Mouse (Mus musculus): ENCODE results near the gene Fscn2. TPM values are rescaled to one million over a fixed set of nuclear protein-coding genes. Genes with fewer than 3 reads are reported as not detected.
A peak's percentile ranks its signal among the peaks of the same experiment; 100 is the strongest.

The Fscn2 gene
- polyA plus RNA-seq, 1 experiment from 2014 or later, result 0.64 TPM

DNA sequence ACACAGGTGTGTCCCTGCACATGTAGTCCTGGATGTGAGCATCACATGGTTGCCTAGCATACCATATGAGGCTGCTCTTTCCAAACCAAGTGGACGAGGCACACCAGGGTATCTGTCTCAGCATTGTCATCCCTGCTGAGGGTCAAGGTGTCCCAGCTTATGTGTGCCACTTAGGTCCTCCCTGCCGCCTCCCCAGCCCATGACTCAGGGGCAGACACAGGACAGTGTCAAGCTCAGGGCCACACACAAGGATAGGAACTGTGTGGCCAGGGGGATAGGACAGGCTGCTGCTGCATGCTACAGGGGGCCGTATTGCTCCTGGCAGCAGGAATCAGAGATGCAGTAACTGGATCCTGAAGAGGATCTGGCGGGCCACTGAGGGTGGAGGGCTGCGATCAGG is 579 bp upstream of the Fscn2 start:
- Histone ChIP-seq H3K9ac (replicated peaks) (0 out of 2 replicates have a peak overlapping the region, but pooled peaks have one; percentile 9), H3K27me3 (0 out of 2 replicates have a peak, but pooled peaks cover 2% of the 10 kb centered on the region), H3K27ac (no peak overlapping the region), H3K9me3 (no peaks in the 10 kb centered on the region), H3K36me3 (no peaks in the 10 kb centered on the region), H3K4me1 (replicated peaks) (peaks cover 66% of the 10 kb centered on the region), H3K4me3 (replicated peaks) (no peak overlapping the region), H3K4me2 (no peak overlapping the region)
- no peak; the same call in 1 of the 2 replicates for ATAC-seq (ENCODE audit: insufficient number of reproducible peaks, insufficient read depth, low FRiP score, low TSS enrichment, low read depth)
- WGBS, result 68% methylated on average over 5 of the region's 5 CpGs

DNA sequence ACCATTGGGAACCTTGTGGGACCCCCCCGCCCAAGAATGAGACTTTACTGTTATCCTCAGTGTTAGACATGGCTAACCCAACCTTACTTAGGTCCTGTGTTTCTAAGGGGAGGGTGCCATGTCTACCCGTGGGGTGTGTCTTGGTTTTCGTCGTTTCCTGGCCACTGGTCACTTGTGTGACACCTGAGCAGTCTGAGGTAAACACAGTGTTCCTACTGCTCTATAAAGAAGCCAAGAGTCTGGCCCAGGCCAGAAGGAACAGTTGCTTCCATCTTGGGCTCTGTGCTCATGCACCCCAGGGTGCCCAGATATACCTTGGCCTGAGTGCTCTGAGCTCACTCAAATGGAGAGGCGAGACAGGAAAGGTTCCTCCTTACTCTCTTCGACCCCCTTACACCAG is 1.6 kb downstream of the Fscn2 start:
- H3K4me1 ChIP-seq (replicated peaks), result peaks cover 58% of the 10 kb centered on the region
- WGBS, result 83% methylated on average over 6 of the region's 6 CpGs
- no peaks in the 10 kb centered on the region for H3K9me3 ChIP-seq
- H3K4me3 ChIP-seq (replicated peaks), result no peak overlapping the region
- H3K4me2 ChIP-seq, result no peak overlapping the region; the same call in 1 of the 2 replicates
- H3K27ac ChIP-seq, result no peak overlapping the region
- no peak overlapping the region for H3K9ac ChIP-seq (replicated peaks)
- no peak for ATAC-seq (ENCODE audit: insufficient number of reproducible peaks, insufficient read depth, low FRiP score, low TSS enrichment, low read depth)
- no peaks in the 10 kb centered on the region for H3K36me3 ChIP-seq
- 0 out of 2 replicates have a peak, but pooled peaks cover 2% of the 10 kb centered on the region for H3K27me3 ChIP-seq

- 0 out of 2 replicates have a peak, but pooled peaks cover 1% of the 10 kb centered on the region for H3K27me3 ChIP-seq
- no peaks in the 10 kb centered on the region for H3K9me3 ChIP-seq
- no peak for ATAC-seq (ENCODE audit: insufficient number of reproducible peaks, insufficient read depth, low FRiP score, low TSS enrichment, low read depth)
- H3K4me2 ChIP-seq, result no peak overlapping the region
- H3K9ac ChIP-seq (replicated peaks), result no peak overlapping the region
- no peak overlapping the region for H3K27ac ChIP-seq
- no peak overlapping the region for H3K4me3 ChIP-seq (replicated peaks)
- 35% methylated on average over 7 of the region's 7 CpGs for WGBS
- peaks cover 28% of the 10 kb centered on the region for H3K36me3 ChIP-seq
- peaks cover 21% of the 10 kb centered on the region; the same call in 1 of the 2 replicates for H3K4me1 ChIP-seq (replicated peaks)
These were observed 5.2 kb downstream of the Fscn2 start for GRCm38 (mm10) chr11:120366443-120367027.

DNA sequence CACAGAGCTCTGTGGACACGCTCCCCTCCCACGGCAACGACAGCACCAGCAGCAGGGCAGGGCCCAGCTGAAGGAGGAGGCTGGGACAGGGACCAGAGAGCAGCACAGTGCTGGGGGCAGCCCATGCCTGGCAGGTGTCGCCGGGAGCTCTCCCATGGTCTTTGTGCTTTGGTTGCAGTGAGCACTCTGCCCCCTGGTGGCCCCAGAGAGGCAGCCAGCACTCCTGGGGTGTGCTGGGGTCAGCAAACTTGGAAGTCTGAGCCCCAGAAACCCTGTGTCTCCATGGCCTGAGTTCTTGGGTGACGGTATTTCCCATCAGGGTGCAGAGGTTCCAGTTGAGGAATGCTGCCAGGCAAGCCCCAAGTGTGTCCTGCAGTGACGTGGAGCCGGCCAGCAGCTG is 8.3 kb downstream of the Fscn2 start:
- H3K36me3 ChIP-seq, result peaks cover 60% of the 10 kb centered on the region
- no peaks in the 10 kb centered on the region for H3K27me3 ChIP-seq
- 40% methylated on average over 8 of the region's 8 CpGs for WGBS
- H3K27ac ChIP-seq, result peak overlapping the region; percentile 50; the same call in 1 of the 2 replicates
- no peak overlapping the region for H3K4me2 ChIP-seq
- H3K4me1 ChIP-seq (replicated peaks), result 0 out of 2 replicates have a peak, but pooled peaks cover 4% of the 10 kb centered on the region
- peak; percentile 67; the same call in 1 of the 2 replicates for ATAC-seq (ENCODE audit: insufficient number of reproducible peaks, insufficient read depth, low FRiP score, low TSS enrichment, low read depth)
- H3K4me3 ChIP-seq (replicated peaks), result no peak overlapping the region
- peak overlapping the region; percentile 37; the same call in 1 of the 2 replicates for H3K9ac ChIP-seq (replicated peaks)
- no peaks in the 10 kb centered on the region for H3K9me3 ChIP-seq

- WGBS, result 71% methylated on average over 13 of the region's 13 CpGs
- Histone ChIP-seq H3K4me3 (replicated peaks) (no peak overlapping the region), H3K9me3 (no peaks in the 10 kb centered on the region), H3K9ac (replicated peaks) (no peak overlapping the region), H3K36me3 (peaks cover 86% of the 10 kb centered on the region), H3K4me1 (replicated peaks) (peaks cover 10% of the 10 kb centered on the region), H3K27ac (no peak overlapping the region), H3K27me3 (no peaks in the 10 kb centered on the region), H3K4me2 (no peak overlapping the region)
- no peak for ATAC-seq (ENCODE audit: insufficient number of reproducible peaks, insufficient read depth, low FRiP score, low TSS enrichment, low read depth)
These were observed 11.7 kb downstream of the Fscn2 start for GRCm38 (mm10) chr11:120373025-120373424.

- Histone ChIP-seq H3K9ac (replicated peaks) (no peak overlapping the region), H3K27me3 (no peaks in the 10 kb centered on the region), H3K4me3 (replicated peaks) (no peak overlapping the region), H3K36me3 (peaks cover 82% of the 10 kb centered on the region), H3K4me2 (no peak overlapping the region), H3K4me1 (replicated peaks) (peaks cover 15% of the 10 kb centered on the region), H3K27ac (no peak overlapping the region), H3K9me3 (no peaks in the 10 kb centered on the region)
- no peak for ATAC-seq (ENCODE audit: insufficient number of reproducible peaks, insufficient read depth, low FRiP score, low TSS enrichment, low read depth)
- WGBS, result 89% methylated on average over 23 of the region's 23 CpGs
These were observed 12.7 kb downstream of the Fscn2 start for GRCm38 (mm10) chr11:120373820-120374586.

DNA sequence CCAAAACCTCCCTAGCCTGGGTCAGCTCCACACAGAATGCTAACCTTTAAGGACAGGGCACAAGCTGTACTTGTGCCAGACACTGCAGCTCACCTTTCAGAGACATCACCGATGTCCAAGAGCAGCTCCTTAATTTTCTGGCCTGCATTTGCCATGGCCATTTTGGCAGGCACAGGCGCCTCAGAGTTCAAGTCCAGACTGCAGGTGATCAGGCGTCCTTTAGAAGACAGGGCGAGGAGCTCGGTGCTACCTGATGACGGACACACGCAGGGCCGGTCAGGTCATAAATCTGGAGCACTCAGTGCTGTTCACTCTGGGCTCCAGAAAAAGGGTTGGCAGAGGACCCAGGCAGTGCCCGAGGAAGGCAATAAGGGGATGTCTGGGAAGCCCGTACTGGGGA is 14.0 kb downstream of the Fscn2 start:
- no peak for ATAC-seq (ENCODE audit: insufficient number of reproducible peaks, insufficient read depth, low FRiP score, low TSS enrichment, low read depth)
- Histone ChIP-seq H3K36me3 (peaks cover 73% of the 10 kb centered on the region), H3K4me1 (replicated peaks) (peaks cover 22% of the 10 kb centered on the region), H3K4me3 (replicated peaks) (no peak overlapping the region), H3K9ac (replicated peaks) (no peak overlapping the region), H3K27ac (no peak overlapping the region), H3K9me3 (no peaks in the 10 kb centered on the region), H3K4me2 (no peak overlapping the region), H3K27me3 (no peaks in the 10 kb centered on the region)
- WGBS, result 91% methylated on average over 10 of the region's 10 CpGs

- no peak overlapping the region for H3K27ac ChIP-seq
- no peak overlapping the region for H3K4me3 ChIP-seq (replicated peaks)
- H3K9ac ChIP-seq (replicated peaks), result 0 out of 2 replicates have a peak overlapping the region, but pooled peaks have one; percentile 8
- 87% methylated on average over 17 of the region's 17 CpGs for WGBS
- peaks cover 22% of the 10 kb centered on the region for H3K4me1 ChIP-seq (replicated peaks)
- H3K9me3 ChIP-seq, result no peaks in the 10 kb centered on the region
- peak overlapping the region; percentile 81; the same call in 1 of the 2 replicates for H3K4me2 ChIP-seq
- peaks cover 73% of the 10 kb centered on the region for H3K36me3 ChIP-seq
- H3K27me3 ChIP-seq, result no peaks in the 10 kb centered on the region
- no peak for ATAC-seq (ENCODE audit: insufficient number of reproducible peaks, insufficient read depth, low FRiP score, low TSS enrichment, low read depth)
These were observed 15.2 kb downstream of the Fscn2 start for GRCm38 (mm10) chr11:120376302-120377160.

DNA sequence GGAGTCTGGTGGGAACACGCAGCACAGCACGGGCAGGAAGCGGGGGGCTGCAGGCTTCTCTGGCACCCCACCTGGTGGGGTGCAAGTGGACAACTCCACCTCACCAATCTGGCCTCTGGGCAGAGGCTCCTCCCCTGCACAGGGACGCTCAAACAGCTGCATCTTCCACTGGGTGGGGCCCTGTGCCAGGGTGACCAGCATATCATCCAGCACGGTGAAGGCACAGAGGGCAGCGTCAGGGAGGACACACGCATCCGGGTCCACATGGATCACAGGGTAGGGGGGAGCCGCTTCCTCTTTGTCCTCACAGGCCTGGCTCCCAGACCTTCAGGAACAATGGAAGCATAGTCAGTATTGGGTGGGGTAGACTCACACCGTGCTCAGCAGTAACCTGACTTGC is 16.0 kb downstream of the Fscn2 start:
- 84% methylated on average over 10 of the region's 10 CpGs for WGBS
- Histone ChIP-seq H3K4me1 (replicated peaks) (peaks cover 22% of the 10 kb centered on the region), H3K27ac (no peak overlapping the region), H3K27me3 (no peaks in the 10 kb centered on the region), H3K4me3 (replicated peaks) (peak overlapping the region; percentile 94), H3K9me3 (no peaks in the 10 kb centered on the region), H3K4me2 (peak overlapping the region; percentile 81), H3K36me3 (peaks cover 73% of the 10 kb centered on the region), H3K9ac (replicated peaks) (peak overlapping the region; percentile 85)
- no peak for ATAC-seq (ENCODE audit: insufficient number of reproducible peaks, insufficient read depth, low FRiP score, low TSS enrichment, low read depth)

- Histone ChIP-seq H3K36me3 (peaks cover 73% of the 10 kb centered on the region), H3K27ac (peak overlapping the region; percentile 81), H3K4me3 (replicated peaks) (peak overlapping the region; percentile 94), H3K4me1 (replicated peaks) (peaks cover 22% of the 10 kb centered on the region), H3K9me3 (no peaks in the 10 kb centered on the region), H3K4me2 (peak overlapping the region; percentile 81), H3K27me3 (no peaks in the 10 kb centered on the region), H3K9ac (replicated peaks) (peak overlapping the region; percentile 85)
- ATAC-seq (ENCODE audit: insufficient number of reproducible peaks, insufficient read depth, low FRiP score, low TSS enrichment, low read depth), result peak; percentile 37
- WGBS, result 3% methylated on average over 36 of the region's 40 CpGs
These were observed 16.8 kb downstream of the Fscn2 start for GRCm38 (mm10) chr11:120378031-120378610.
